Mouse (Mus musculus): Measurements from ENCODE around the gene Susd4. TPM values are rescaled to one million over a fixed set of nuclear protein-coding genes. Genes with fewer than 3 reads are reported as not detected.

Susd4 gene
- total RNA-seq, 2 experiments from 2014 or later, result not detected

- no peak for ATAC-seq (replicated peaks; ENCODE audit: low FRiP score, poor library complexity, severe bottlenecking)
Measured at GRCm38 (mm10) chr1:182840606-182841005, 76.9 kb downstream of the Susd4 start.

GRCm38 (mm10) chr1:182849556-182849955 lies 85.9 kb downstream of the Susd4 start:
- ATAC-seq (replicated peaks; ENCODE audit: low FRiP score, poor library complexity, severe bottlenecking), result no peak

- no peak for ATAC-seq (replicated peaks; ENCODE audit: low FRiP score, poor library complexity, severe bottlenecking)
Measured at GRCm38 (mm10) chr1:182850080-182850479, 86.4 kb downstream of the Susd4 start.

GRCm38 (mm10) chr1:182852158-182852557 lies 88.5 kb downstream of the Susd4 start:
- ATAC-seq (replicated peaks; ENCODE audit: low FRiP score, poor library complexity, severe bottlenecking), result no peak

- ATAC-seq (replicated peaks; ENCODE audit: low FRiP score, poor library complexity, severe bottlenecking), result no peak
Measured at GRCm38 (mm10) chr1:182856636-182857035, 93.0 kb downstream of the Susd4 start.

GRCm38 (mm10) chr1:182861671-182862358 lies 98.2 kb downstream of the Susd4 start:
- no peak for ATAC-seq (replicated peaks; ENCODE audit: low FRiP score, poor library complexity, severe bottlenecking)

GRCm38 (mm10) chr1:182863396-182863795 lies 99.7 kb downstream of the Susd4 start:
- ATAC-seq (replicated peaks; ENCODE audit: low FRiP score, poor library complexity, severe bottlenecking), result no peak

GRCm38 (mm10) chr1:182867886-182868285 lies 104.2 kb downstream of the Susd4 start:
- no peak for ATAC-seq (replicated peaks; ENCODE audit: low FRiP score, poor library complexity, severe bottlenecking)

GRCm38 (mm10) chr1:182868432-182869113 lies 104.9 kb downstream of the Susd4 start:
- ATAC-seq (replicated peaks; ENCODE audit: low FRiP score, poor library complexity, severe bottlenecking), result no peak

- ATAC-seq (replicated peaks; ENCODE audit: low FRiP score, poor library complexity, severe bottlenecking), result no peak
Measured at GRCm38 (mm10) chr1:182869114-182869456, 105.4 kb downstream of the Susd4 start.

- no peak for ATAC-seq (replicated peaks; ENCODE audit: low FRiP score, poor library complexity, severe bottlenecking)
Measured at GRCm38 (mm10) chr1:182878156-182878555, 114.5 kb downstream of the Susd4 start.

GRCm38 (mm10) chr1:182878719-182879118 lies 115.1 kb downstream of the Susd4 start:
- ATAC-seq (replicated peaks; ENCODE audit: low FRiP score, poor library complexity, severe bottlenecking), result no peak

- no peak for ATAC-seq (replicated peaks; ENCODE audit: low FRiP score, poor library complexity, severe bottlenecking)
Measured at GRCm38 (mm10) chr1:182881246-182881645, 117.6 kb downstream of the Susd4 start.

GRCm38 (mm10) chr1:182882611-182883010 lies 119.0 kb downstream of the Susd4 start:
- no peak for ATAC-seq (replicated peaks; ENCODE audit: low FRiP score, poor library complexity, severe bottlenecking)

GRCm38 (mm10) chr1:182895698-182896097 lies 132.0 kb downstream of the Susd4 start:
- ATAC-seq (replicated peaks; ENCODE audit: low FRiP score, poor library complexity, severe bottlenecking), result no peak

- no peak for ATAC-seq (replicated peaks; ENCODE audit: low FRiP score, poor library complexity, severe bottlenecking)
Measured at GRCm38 (mm10) chr1:182897071-182897470, 133.4 kb downstream of the Susd4 start.

- no peak for ATAC-seq (replicated peaks; ENCODE audit: low FRiP score, poor library complexity, severe bottlenecking)
Measured at GRCm38 (mm10) chr1:182897506-182898138, 134.0 kb downstream of the Susd4 start.

- ATAC-seq (replicated peaks; ENCODE audit: low FRiP score, poor library complexity, severe bottlenecking), result no peak
Measured at GRCm38 (mm10) chr1:182902095-182902494, 138.4 kb downstream of the Susd4 start.

- no peak for ATAC-seq (replicated peaks; ENCODE audit: low FRiP score, poor library complexity, severe bottlenecking)
Measured at GRCm38 (mm10) chr1:182902906-182903305, 139.2 kb downstream of the Susd4 start.

- no peak for ATAC-seq (replicated peaks; ENCODE audit: low FRiP score, poor library complexity, severe bottlenecking)
Measured at GRCm38 (mm10) chr1:182905669-182906068, 142.0 kb downstream of the Susd4 start.
